Mouse (Mus musculus) midbrain, postnatal 0 days (tissue): ENCODE measurements around the gene Tceal9. TPM values are rescaled to one million over a fixed set of nuclear protein-coding genes. Genes with fewer than 3 reads are reported as not detected.
"Not testable (repeated sequence)": the region's sequence is repeated elsewhere in the genome, so short reads cannot be mapped to it uniquely, and the experiment has no call there.

Experiments used
- ATAC-seq: fragments of 200-750 bp; cut with Nextera tagmentation; 2 replicates; pipeline ENCODE4 v1.8.0; 2017; ENCODE audit warnings: moderate number of reproducible peaks, mild to moderate bottlenecking, moderate TSS enrichment, moderate library complexity; ENCODE audit not compliant: low FRiP score
- DNase-seq: peaks from one replicate; pipeline ENCODE4 v3.0.0-alpha.2; 2015; ENCODE audit warnings: low spot score
- H3K27ac ChIP-seq: fragments of 300-500 bp; sonication (generic); 2 replicates; pipeline ENCODE4 v1.5.1; 2014; ENCODE audit warnings: low read depth, mild to moderate bottlenecking, low read length, mixed read lengths
- H3K27me3 ChIP-seq: fragments of 300-500 bp; sonication (generic); 2 replicates; pipeline ENCODE4 v1.6.1; 2014; ENCODE audit warnings: low read length, control low read depth, mixed read lengths; ENCODE audit not compliant: insufficient read depth
- H3K36me3 ChIP-seq: fragments of 300-500 bp; sonication (generic); 2 replicates; pipeline ENCODE4 v1.6.1; 2014; ENCODE audit warnings: low read length, control low read depth, mixed read lengths; ENCODE audit not compliant: insufficient read depth
- H3K4me1 ChIP-seq: fragments of 300-500 bp; sonication (generic); 2 replicates; pipeline ENCODE4 v1.6.1; 2014; ENCODE audit warnings: mild to moderate bottlenecking, control low read depth, antibody characterized with exemption, low read length, mixed read lengths; ENCODE audit not compliant: insufficient read depth
- H3K4me2 ChIP-seq: fragments of 300-500 bp; sonication (generic); 2 replicates; pipeline ENCODE4 v1.6.1; 2014; ENCODE audit warnings: low read depth, mild to moderate bottlenecking, low read length, mixed read lengths; ENCODE audit not compliant: poor library complexity, severe bottlenecking
- H3K4me3 ChIP-seq: fragments of 300-500 bp; sonication (generic); 2 replicates; pipeline ENCODE4 v1.5.1; 2014; ENCODE audit warnings: low read depth, mild to moderate bottlenecking, low read length, moderate library complexity
- H3K9ac ChIP-seq: fragments of 300-500 bp; sonication (generic); replicated peaks from 2 replicates; pipeline ENCODE4 v1.6.1; 2014; ENCODE audit warnings: mild to moderate bottlenecking, low read length, moderate library complexity, mixed read lengths; ENCODE audit not compliant: poor library complexity, severe bottlenecking
- H3K9me3 ChIP-seq: fragments of 300-500 bp; sonication (generic); 2 replicates; pipeline ENCODE4 v1.6.1; 2016; ENCODE audit warnings: low read length, control low read depth
- CTCF ChIP-seq: IDR thresholded peaks from 2 replicates; pipeline ENCODE4 v1.5.1; 2016; ENCODE audit warnings: antibody characterized with exemption, mild to moderate bottlenecking
- WGBS: fragments of 180-500 bp; shearing (Covaris S2); extraction: QIAGEN DNeasy Blood & Tissue Kit; methylation state at CpG from one replicate; pipeline ENCODE4 v1.1.7; 2014; 5-methylcytosine and 5-hydroxymethylcytosine counted together
- polyA plus RNA-seq: library from polyadenylated mRNA; unstranded; fragments of >200 nt; fragmentation: Nextera tagmentation; extraction: Ambion mirVana; gene quantifications from 2 replicates; pipeline ENCODE4 v1.2.1, GENCODE M21; 2015
- total RNA-seq: library from RNA; depleted of rRNA; stranded (reverse); fragments of >200 nt; gene quantifications from 2 replicates; pipeline ENCODE4 v1.2.3, GENCODE M21; 2014

Gene Tceal9
- total and polyA plus RNA-seq, 2 experiments from 2014 or later: 71.2 to 259 TPM

DNA sequence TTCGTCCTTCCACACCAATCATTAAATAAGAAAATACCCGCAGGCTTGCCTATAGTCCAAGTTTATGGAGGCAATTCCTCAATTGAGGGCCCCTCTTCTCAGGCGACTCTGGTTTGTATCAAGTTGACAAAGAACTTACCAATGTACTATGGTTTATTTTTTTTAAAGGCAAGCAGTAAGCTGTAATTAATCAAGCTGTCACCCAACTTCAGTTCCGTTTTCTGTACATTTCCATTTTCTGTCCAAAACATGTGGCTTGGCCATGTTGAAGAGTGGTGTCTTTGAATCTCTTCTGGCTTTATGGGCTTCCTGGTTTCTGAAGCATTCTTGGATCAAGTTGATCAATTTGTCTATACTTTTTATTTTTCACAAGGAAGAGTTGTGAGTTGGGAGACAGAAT, 23.3 kb downstream of the Tceal9 start:
- H3K4me2 ChIP-seq: no peak overlapping the region
- H3K9ac ChIP-seq: no peak overlapping the region
- H3K4me3 ChIP-seq: no peak overlapping the region
- no peaks in the 10 kb centered on the region for H3K36me3 ChIP-seq
- 87% methylated on average over 4 of the region's 4 CpGs for WGBS
- H3K9me3 ChIP-seq: no peaks in the 10 kb centered on the region
- no peaks in the 10 kb centered on the region for H3K27me3 ChIP-seq
- no peak overlapping the region for H3K27ac ChIP-seq
- ATAC-seq (no peak), DNase-seq (no peak)
- no peaks in the 10 kb centered on the region for H3K4me1 ChIP-seq
- no peak for TF ChIP-seq CTCF

GRCm38 (mm10) chrX:136269743-136270392, 25.0 kb downstream of the Tceal9 start, which contains the start of gene Bex3:
Gene Bex3 (plus strand): TSS chrX:136270253.
- peak within 1 kb of the TSS; percentile 53 for H3K4me2 ChIP-seq
- 77% methylated on average over 4 of the region's 30 CpGs for WGBS
- DNase-seq, H3K4me1 ChIP-seq, H3K36me3 ChIP-seq, H3K27me3 ChIP-seq, H3K9me3 ChIP-seq: not testable (repeated sequence)
- ATAC-seq: peak; percentile 97
- H3K4me3 ChIP-seq: peak within 1 kb of the TSS; percentile 37
- peak within 1 kb of the TSS; percentile 39; the same call in 1 of the 2 replicates for H3K9ac ChIP-seq
- peak within 1 kb of the TSS; percentile 51; the same call in 1 of the 2 replicates for H3K27ac ChIP-seq

DNA sequence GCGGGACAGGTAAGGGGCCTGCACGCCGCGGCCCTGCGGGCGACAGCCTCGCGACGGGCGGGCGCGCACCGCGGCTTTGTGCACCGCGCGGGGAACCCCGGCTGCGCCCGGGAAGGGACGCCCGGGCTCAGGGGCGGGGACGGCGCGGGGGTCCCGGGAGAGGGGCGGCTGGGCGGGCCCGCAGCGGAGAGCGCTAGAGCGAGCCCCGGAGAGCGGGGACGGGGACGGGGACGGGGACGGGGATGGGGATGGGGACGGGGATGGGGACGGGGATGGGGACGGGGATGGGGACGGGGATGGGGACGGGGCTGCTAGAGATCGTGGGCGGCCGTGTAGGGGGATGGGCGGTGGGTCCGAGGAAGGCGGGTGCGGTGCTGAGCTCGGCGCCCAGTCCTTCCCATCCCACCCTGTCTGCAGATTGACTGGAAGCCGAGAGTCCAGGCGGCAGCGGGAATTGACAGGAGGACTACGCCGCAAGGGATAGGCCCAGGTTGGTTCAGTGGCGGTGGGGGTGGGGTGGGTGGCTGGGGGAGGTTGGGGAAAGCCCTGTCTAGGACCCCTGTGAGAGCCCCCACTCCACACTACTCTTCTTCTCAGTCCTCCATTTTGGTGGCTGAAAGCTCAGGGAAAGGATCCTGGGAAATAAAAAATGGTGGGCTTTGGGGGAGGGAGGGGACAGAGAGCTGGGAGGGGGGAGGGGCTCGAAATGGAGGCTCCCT, 25.7 kb downstream of the Tceal9 start:
- H3K27ac ChIP-seq: peak overlapping the region; percentile 51; the same call in 1 of the 2 replicates
- peak overlapping the region; percentile 39; the same call in 1 of the 2 replicates for H3K9ac ChIP-seq
- peak overlapping the region; percentile 53 for H3K4me2 ChIP-seq
- 28% methylated on average over 11 of the region's 60 CpGs for WGBS
- H3K27me3 ChIP-seq, H3K36me3 ChIP-seq, H3K9me3 ChIP-seq, H3K4me1 ChIP-seq: not testable (repeated sequence)
- peak overlapping the region; percentile 37 for H3K4me3 ChIP-seq
- ATAC-seq (peak; percentile 71), DNase-seq (peak; percentile 56)

DNA sequence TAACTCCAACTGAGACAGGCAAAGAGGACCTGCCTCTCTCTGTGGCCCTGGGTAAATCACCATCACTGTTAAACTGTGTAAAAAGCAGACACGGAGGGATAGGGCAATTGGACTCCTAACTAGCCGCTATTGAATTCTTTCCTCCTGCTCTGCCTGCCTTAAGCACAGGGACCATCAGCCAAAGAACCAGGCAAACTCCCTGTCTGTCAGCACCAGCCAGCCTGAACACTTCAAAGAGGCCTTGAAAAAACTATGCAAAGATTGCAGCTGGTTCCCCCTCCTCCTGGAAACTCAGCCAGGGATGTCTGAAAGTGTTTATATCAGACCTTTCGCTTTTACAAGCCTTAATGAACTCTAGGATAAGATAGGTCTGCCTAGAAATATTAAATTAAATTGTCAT, 29.7 kb downstream of the Tceal9 start:
- no peaks in the 10 kb centered on the region for H3K4me1 ChIP-seq
- WGBS: 24% methylated on average over 3 of the region's 3 CpGs
- H3K27ac ChIP-seq: no peak overlapping the region
- ATAC-seq (no peak), DNase-seq (no peak)
- TF ChIP-seq CTCF: no peak
- no peak overlapping the region for H3K9ac ChIP-seq
- H3K27me3 ChIP-seq: no peaks in the 10 kb centered on the region
- H3K4me2 ChIP-seq: no peak overlapping the region
- H3K36me3 ChIP-seq: no peaks in the 10 kb centered on the region
- no peak overlapping the region for H3K4me3 ChIP-seq
- no peaks in the 10 kb centered on the region for H3K9me3 ChIP-seq

- WGBS: 33% methylated on average over 3 of the region's 3 CpGs
- no peak for ATAC-seq
- no peak for DNase-seq
- no peak overlapping the region for H3K4me3 ChIP-seq
- no peak overlapping the region for H3K4me2 ChIP-seq
- no peak for TF ChIP-seq CTCF
- no peaks in the 10 kb centered on the region for H3K9me3 ChIP-seq
- H3K9ac ChIP-seq: no peak overlapping the region
- no peak overlapping the region for H3K27ac ChIP-seq
- no peaks in the 10 kb centered on the region for H3K4me1 ChIP-seq
- no peaks in the 10 kb centered on the region for H3K36me3 ChIP-seq
- no peaks in the 10 kb centered on the region for H3K27me3 ChIP-seq
These were observed 30.5 kb downstream of the Tceal9 start for GRCm38 (mm10) chrX:136275386-136275785.

DNA sequence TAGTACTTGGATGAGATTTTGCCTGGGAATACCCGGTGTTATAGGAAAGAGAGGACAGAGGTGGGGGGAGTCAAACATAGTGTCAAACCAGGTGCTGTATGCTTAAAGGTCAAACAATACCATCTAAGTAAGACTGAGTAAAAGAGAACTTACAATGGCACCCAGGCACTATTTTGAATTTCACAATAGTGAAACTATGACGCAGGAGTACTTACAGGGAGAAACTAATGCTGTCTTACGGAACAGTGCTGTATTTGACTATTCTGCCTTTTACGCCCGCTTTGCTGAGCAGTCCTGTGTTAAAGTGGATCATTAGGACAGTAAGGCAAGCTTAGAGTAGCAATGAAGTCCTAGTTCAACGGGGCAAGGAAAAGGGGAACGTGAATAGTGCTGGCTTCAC, 32.7 kb downstream of the Tceal9 start:
- Histone ChIP-seq H3K27me3 (no peaks in the 10 kb centered on the region), H3K36me3 (no peaks in the 10 kb centered on the region), H3K9me3 (no peaks in the 10 kb centered on the region), H3K9ac (no peak overlapping the region), H3K27ac (no peak overlapping the region), H3K4me3 (no peak overlapping the region), H3K4me1 (no peaks in the 10 kb centered on the region), H3K4me2 (no peak overlapping the region)
- DNase-seq (no peak), ATAC-seq (no peak)
- WGBS: 87% methylated on average over 7 of the region's 7 CpGs
- no peak for TF ChIP-seq CTCF
